Mouse (Mus musculus): ENCODE measurements around the gene Brca1. TPM values are rescaled to one million over a fixed set of nuclear protein-coding genes. Genes with fewer than 3 reads are reported as not detected.

The Brca1 gene
- polyA plus RNA-seq (2012; ENCODE audit: low replicate concordance): 0.47 and 4.7 TPM in 2 replicates

GRCm38 (mm10) chr11:101551751-101552475, at the start of gene Brca1, which contains the start of gene Nbr1:
Gene Brca1, minus strand, starts transcription at chr11:101551955.
Gene Nbr1, plus strand, starts transcription at chr11:101552149.

GRCm38 (mm10) chr11:101599156-101599555, 47.4 kb upstream of the Brca1 start, which contains the start of gene Gm11634:
Gene Gm11634, minus strand, starts transcription at chr11:101599256.

GRCm38 (mm10) chr11:101582054-101583035, 30.6 kb upstream of the Brca1 start, which contains the start of gene Tmem106a:
Gene Tmem106a, plus strand, starts transcription at chr11:101582242.

GRCm38 (mm10) chr11:101465869-101466551, 85.7 kb downstream of the Brca1 start, which contains the start of gene Vat1:
Gene Vat1, minus strand, starts transcription at chr11:101466230.

DNA sequence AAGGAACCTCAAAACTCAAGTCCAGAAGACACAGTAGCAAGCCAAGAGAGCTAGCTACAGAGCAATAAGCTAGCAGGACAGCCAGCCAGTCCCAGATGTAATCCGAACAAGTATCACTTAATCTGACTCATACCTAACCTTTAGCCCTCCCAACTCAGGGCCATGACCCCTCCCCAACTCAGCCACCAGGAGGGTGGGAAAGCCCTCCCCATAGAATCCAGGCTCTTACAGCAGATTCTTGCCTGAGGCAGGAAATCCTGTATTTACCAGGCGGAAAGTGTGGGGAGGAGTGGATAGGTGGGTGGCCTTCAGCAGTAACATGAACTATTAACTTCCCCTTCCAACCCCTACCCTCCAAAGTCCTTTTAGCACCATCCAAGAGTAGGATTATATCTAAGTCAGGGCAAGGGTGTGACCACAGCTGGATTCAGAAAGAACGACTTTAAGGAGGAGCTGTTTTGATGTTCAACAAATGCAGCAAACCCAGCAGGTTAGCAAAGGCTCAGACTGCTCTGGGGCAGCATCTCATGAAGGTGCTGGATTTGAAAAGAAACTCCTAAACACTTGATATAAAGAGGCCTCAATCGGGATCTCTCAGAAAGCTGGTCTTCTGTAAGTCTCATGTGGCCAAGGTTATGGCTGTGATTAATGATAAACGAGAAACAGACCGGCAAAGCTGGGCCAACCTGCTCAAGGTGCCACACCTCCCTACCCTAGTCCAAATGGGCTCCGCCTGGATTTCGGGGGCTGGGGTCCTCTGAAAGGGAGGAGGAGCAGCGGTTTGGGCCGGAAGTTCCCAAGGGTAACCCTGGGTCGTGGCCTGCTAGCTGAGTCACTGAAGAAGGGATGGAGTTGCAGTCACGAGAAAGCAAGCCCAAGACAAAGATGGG, 87.3 kb downstream of the Brca1 start, which contains the start of gene Rnd2:
Gene Rnd2 (plus strand): TSS at position 789 of the 890 bp plus-strand sequence.

DNA sequence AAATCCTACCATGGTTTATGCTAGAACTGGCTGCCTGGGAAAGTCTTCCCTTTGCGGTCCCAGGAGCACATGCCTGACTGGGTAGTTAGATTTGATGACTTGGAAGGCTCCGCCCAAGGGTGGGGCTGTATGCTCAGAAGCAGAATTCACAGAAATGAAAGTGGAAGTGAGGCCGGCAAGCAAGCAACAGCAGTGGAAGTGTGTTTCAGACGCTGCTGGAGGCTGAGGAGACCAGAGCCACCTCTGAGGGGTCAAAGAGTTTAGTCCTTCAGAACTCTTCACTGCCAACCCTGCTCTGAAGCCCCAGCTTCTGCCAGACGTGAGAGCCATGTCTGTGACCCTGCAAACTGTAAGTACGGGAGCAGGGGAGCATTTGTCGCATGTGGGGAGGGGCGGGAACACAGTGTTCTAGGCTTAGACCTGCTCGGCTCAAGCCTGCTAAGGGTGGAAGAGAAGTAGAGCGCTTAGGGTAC, 103.4 kb downstream of the Brca1 start, which contains the start of gene Ifi35:
Gene Ifi35 (plus strand): TSS at position 134 of the 473 bp plus-strand sequence.

GRCm38 (mm10) chr11:101442127-101442693, 109.5 kb downstream of the Brca1 start, which contains the start of gene Rpl27:
Gene Rpl27, plus strand, starts transcription at chr11:101442298.

Other genes with a start within 250 kb of the Brca1 start
- 108 and 173 TPM in 2 replicates for gene Becn1, start 249.7 kb downstream of the Brca1 start, polyA plus RNA-seq (2012; ENCODE audit: low replicate concordance)
- gene Psme3, start 235.7 kb downstream of the Brca1 start, polyA plus RNA-seq (2012; ENCODE audit: low replicate concordance): 39.0 and 47.2 TPM in 2 replicates
- gene Aoc2, start 226.9 kb downstream of the Brca1 start, polyA plus RNA-seq (2012; ENCODE audit: low replicate concordance): 7.3 and 9.0 TPM in 2 replicates
- 0.10 and 0.11 TPM in 2 replicates for gene Aoc3, start 221.3 kb downstream of the Brca1 start, polyA plus RNA-seq (2012; ENCODE audit: low replicate concordance)
- not detected in 2 replicates for gene G6pc, start 184.4 kb downstream of the Brca1 start, polyA plus RNA-seq (2012; ENCODE audit: low replicate concordance)
- 23.1 and 23.2 TPM in 2 replicates for gene Aarsd1, start 134.3 kb downstream of the Brca1 start, polyA plus RNA-seq (2012; ENCODE audit: low replicate concordance)
- gene Gm27029, start 127.2 kb downstream of the Brca1 start, polyA plus RNA-seq (2012; ENCODE audit: low replicate concordance): 0.30 and 2.2 TPM in 2 replicates
- 9.5 and 10.3 TPM in 2 replicates for gene Rundc1, start 126.9 kb downstream of the Brca1 start, polyA plus RNA-seq (2012; ENCODE audit: low replicate concordance)
- gene Ptges3l, start 126.6 kb downstream of the Brca1 start, polyA plus RNA-seq (2012; ENCODE audit: low replicate concordance): 1.2 and 4.5 TPM in 2 replicates
- 88.8 and 644 TPM in 2 replicates for gene Rpl27, start 109.7 kb downstream of the Brca1 start, polyA plus RNA-seq (2012; ENCODE audit: low replicate concordance)
- 53.8 and 61.8 TPM in 2 replicates for gene Ifi35, start 103.5 kb downstream of the Brca1 start, polyA plus RNA-seq (2012; ENCODE audit: low replicate concordance)
- 0.97 and 1.5 TPM in 2 replicates for gene Rnd2, start 87.0 kb downstream of the Brca1 start, polyA plus RNA-seq (2012; ENCODE audit: low replicate concordance)
- 40.0 and 79.5 TPM in 2 replicates for gene Vat1, start 85.7 kb downstream of the Brca1 start, polyA plus RNA-seq (2012; ENCODE audit: low replicate concordance)
- 70.1 and 109 TPM in 2 replicates for gene Nbr1, start 194 bp upstream of the Brca1 start, polyA plus RNA-seq (2012; ENCODE audit: low replicate concordance)
- 5.0 and 16.6 TPM in 2 replicates for gene Tmem106a, start 30.3 kb upstream of the Brca1 start, polyA plus RNA-seq (2012; ENCODE audit: low replicate concordance)
- gene Gm11634, start 47.3 kb upstream of the Brca1 start, polyA plus RNA-seq (2012; ENCODE audit: low replicate concordance): not detected in 2 replicates
- 13.2 and 18.2 TPM in 2 replicates for gene Rdm1, start 75.2 kb upstream of the Brca1 start, polyA plus RNA-seq (2012; ENCODE audit: low replicate concordance)
- gene Arl4d, start 113.6 kb upstream of the Brca1 start, polyA plus RNA-seq (2012; ENCODE audit: low replicate concordance): 11.1 and 18.4 TPM in 2 replicates
- gene Dhx8, start 181.0 kb upstream of the Brca1 start, polyA plus RNA-seq (2012; ENCODE audit: low replicate concordance): 12.2 and 15.7 TPM in 2 replicates
- gene Etv4, start 233.4 kb upstream of the Brca1 start, polyA plus RNA-seq (2012; ENCODE audit: low replicate concordance): 0.19 and 0.66 TPM in 2 replicates